Mouse (Mus musculus): ENCODE data around the gene Actr10.

- no peak for TF ChIP-seq CTCF (IDR thresholded peaks at IDR 0.05; ENCODE audit: borderline replicate concordance, insufficient read depth, low read length)
- no peak for TF ChIP-seq POLR2A (IDR thresholded peaks at IDR 0.05; ENCODE audit: low read depth, low read length)
These were observed 507 bp upstream of the Actr10 start for GRCm38 (mm10) chr12:70937150-70937549.

Data from embryonic fibroblast, embryonic 13.5 days (primary cell).